Mouse (Mus musculus): ENCODE data around the gene Gabbr1. TPM values are rescaled to one million over a fixed set of nuclear protein-coding genes. Genes with fewer than 3 reads are reported as not detected.

The Gabbr1 gene
- polyA plus RNA-seq (2014; fragmentation: Nextera tagmentation; extraction: Ambion mirVana), result 21.3 and 22.7 TPM in 2 replicates

GRCm38 (mm10) chr17:37045611-37046311 lies at the start of gene Gabbr1:
TSS of gene Gabbr1 (plus strand) at chr17:37045966.
- under 1% methylated on average over 50 of the region's 55 CpGs for WGBS
- peak; percentile 77 for ATAC-seq (ENCODE audit: insufficient read depth, low FRiP score, low TSS enrichment)

GRCm38 (mm10) chr17:36997033-36997735 lies 48.6 kb upstream of the Gabbr1 start:
- DNase-seq (ENCODE audit: low spot score), result peak; percentile 84
- ATAC-seq (ENCODE audit: insufficient read depth, low FRiP score, low TSS enrichment), result no peak; the same call in 1 of the 2 replicates
- Histone ChIP-seq H3K36me3 (ENCODE audit: control insufficient read depth, insufficient read depth, low read length) (no peaks in the 10 kb centered on the region), H3K27ac (ENCODE audit: low read depth, low read length) (no peak overlapping the region), H3K27me3 (ENCODE audit: control insufficient read depth, insufficient read depth, low read length) (no peaks in the 10 kb centered on the region), H3K9me3 (ENCODE audit: control insufficient read depth, low read length) (no peaks in the 10 kb centered on the region), H3K9ac (ENCODE audit: low read length) (no peak overlapping the region), H3K4me3 (ENCODE audit: low read depth, low read length) (no peak overlapping the region), H3K4me2 (ENCODE audit: low read depth) (no peak overlapping the region), H3K4me1 (ENCODE audit: control insufficient read depth, insufficient read depth, low read length) (no peaks in the 10 kb centered on the region)
- WGBS, result 30% methylated on average over 7 of the region's 7 CpGs

More at GRCm38 (mm10) chr17:37045611-37046311, at the start of gene Gabbr1:
- Histone ChIP-seq H3K27ac (ENCODE audit: low read depth, low read length) (peak within 1 kb of the TSS; percentile 89), H3K4me2 (ENCODE audit: low read depth) (peak within 1 kb of the TSS; percentile 94), H3K9me3 (ENCODE audit: control insufficient read depth, low read length) (no peaks in the 10 kb centered on the region), H3K4me3 (ENCODE audit: low read depth, low read length) (peak within 1 kb of the TSS; percentile 91), H3K9ac (ENCODE audit: low read length) (peak within 1 kb of the TSS; percentile 95), H3K27me3 (ENCODE audit: control insufficient read depth, insufficient read depth, low read length) (peaks cover 9% of the 10 kb centered on the region; the same call in 1 of the 2 replicates), H3K4me1 (ENCODE audit: control insufficient read depth, insufficient read depth, low read length) (peaks cover 8% of the 10 kb centered on the region), H3K36me3 (ENCODE audit: control insufficient read depth, insufficient read depth, low read length) (no peaks in the 10 kb centered on the region; the same call in 1 of the 2 replicates)
- DNase-seq (ENCODE audit: low spot score), result peak; percentile 91

GRCm38 (mm10) chr17:36998477-36998876 lies 47.3 kb upstream of the Gabbr1 start:
- DNase-seq (ENCODE audit: low spot score) (no peak), ATAC-seq (ENCODE audit: insufficient read depth, low FRiP score, low TSS enrichment) (no peak)
- Histone ChIP-seq H3K4me1 (ENCODE audit: control insufficient read depth, insufficient read depth, low read length) (no peaks in the 10 kb centered on the region), H3K9me3 (ENCODE audit: control insufficient read depth, low read length) (no peaks in the 10 kb centered on the region), H3K4me3 (ENCODE audit: low read depth, low read length) (no peak overlapping the region), H3K9ac (ENCODE audit: low read length) (no peak overlapping the region), H3K4me2 (ENCODE audit: low read depth) (no peak overlapping the region), H3K27me3 (ENCODE audit: control insufficient read depth, insufficient read depth, low read length) (no peaks in the 10 kb centered on the region), H3K36me3 (ENCODE audit: control insufficient read depth, insufficient read depth, low read length) (no peaks in the 10 kb centered on the region), H3K27ac (ENCODE audit: low read depth, low read length) (no peak overlapping the region)
- 84% methylated on average over 2 of the region's 2 CpGs for WGBS

- WGBS, result 95% methylated on average over 7 of the region's 7 CpGs
These were observed 44.9 kb upstream of the Gabbr1 start, which contains the start of gene Zfp57 for GRCm38 (mm10) chr17:37000863-37001262. TSS of gene Zfp57 (plus strand) at chr17:37001163.

GRCm38 (mm10) chr17:37002364-37003330 lies 43.1 kb upstream of the Gabbr1 start:
- Histone ChIP-seq H3K27ac (ENCODE audit: low read depth, low read length) (peak overlapping the region; percentile 84), H3K4me2 (ENCODE audit: low read depth) (peak overlapping the region; percentile 79), H3K36me3 (ENCODE audit: control insufficient read depth, insufficient read depth, low read length) (no peaks in the 10 kb centered on the region), H3K4me1 (ENCODE audit: control insufficient read depth, insufficient read depth, low read length) (0 out of 2 replicates have a peak, but pooled peaks cover 4% of the 10 kb centered on the region), H3K4me3 (ENCODE audit: low read depth, low read length) (peak overlapping the region; percentile 74), H3K9ac (ENCODE audit: low read length) (peak overlapping the region; percentile 96), H3K27me3 (ENCODE audit: control insufficient read depth, insufficient read depth, low read length) (no peaks in the 10 kb centered on the region), H3K9me3 (ENCODE audit: control insufficient read depth, low read length) (no peaks in the 10 kb centered on the region)
- peak; percentile 79 for DNase-seq (ENCODE audit: low spot score)
- peak; percentile 82 for ATAC-seq (ENCODE audit: insufficient read depth, low FRiP score, low TSS enrichment)
- 1% methylated on average over 49 of the region's 49 CpGs for WGBS

More at GRCm38 (mm10) chr17:37000863-37001262, 44.9 kb upstream of the Gabbr1 start, which contains the start of gene Zfp57:
- peak within 1 kb of the TSS; percentile 79; the same call in 1 of the 2 replicates for H3K4me2 ChIP-seq (ENCODE audit: low read depth)
- no peaks in the 10 kb centered on the region for H3K9me3 ChIP-seq (ENCODE audit: control insufficient read depth, low read length)
- ATAC-seq (ENCODE audit: insufficient read depth, low FRiP score, low TSS enrichment), result no peak
- DNase-seq (ENCODE audit: low spot score), result no peak
- H3K9ac ChIP-seq (ENCODE audit: low read length), result no peak within 1 kb of the TSS
- peak within 1 kb of the TSS; percentile 74; the same call in 1 of the 2 replicates for H3K4me3 ChIP-seq (ENCODE audit: low read depth, low read length)
- no peaks in the 10 kb centered on the region for H3K36me3 ChIP-seq (ENCODE audit: control insufficient read depth, insufficient read depth, low read length)
- 0 out of 2 replicates have a peak, but pooled peaks cover 4% of the 10 kb centered on the region for H3K4me1 ChIP-seq (ENCODE audit: control insufficient read depth, insufficient read depth, low read length)
- H3K27me3 ChIP-seq (ENCODE audit: control insufficient read depth, insufficient read depth, low read length), result no peaks in the 10 kb centered on the region
- H3K27ac ChIP-seq (ENCODE audit: low read depth, low read length), result no peak within 1 kb of the TSS

GRCm38 (mm10) chr17:37003366-37003765 lies 42.4 kb upstream of the Gabbr1 start:
- peak overlapping the region; percentile 74 for H3K4me3 ChIP-seq (ENCODE audit: low read depth, low read length)
- peak overlapping the region; percentile 79 for H3K4me2 ChIP-seq (ENCODE audit: low read depth)
- H3K9ac ChIP-seq (ENCODE audit: low read length), result peak overlapping the region; percentile 96
- H3K27me3 ChIP-seq (ENCODE audit: control insufficient read depth, insufficient read depth, low read length), result no peaks in the 10 kb centered on the region
- no peaks in the 10 kb centered on the region for H3K36me3 ChIP-seq (ENCODE audit: control insufficient read depth, insufficient read depth, low read length)
- 0 out of 2 replicates have a peak, but pooled peaks cover 4% of the 10 kb centered on the region for H3K4me1 ChIP-seq (ENCODE audit: control insufficient read depth, insufficient read depth, low read length)
- DNase-seq (ENCODE audit: low spot score) (no peak), ATAC-seq (ENCODE audit: insufficient read depth, low FRiP score, low TSS enrichment) (no peak)
- no peak overlapping the region for H3K27ac ChIP-seq (ENCODE audit: low read depth, low read length)
- 56% methylated on average over 4 of the region's 4 CpGs for WGBS
- no peaks in the 10 kb centered on the region for H3K9me3 ChIP-seq (ENCODE audit: control insufficient read depth, low read length)

- peaks cover 4% of the 10 kb centered on the region for H3K36me3 ChIP-seq (ENCODE audit: control insufficient read depth, insufficient read depth, low read length)
- H3K9ac ChIP-seq (ENCODE audit: low read length), result no peak overlapping the region
- no peak overlapping the region for H3K4me3 ChIP-seq (ENCODE audit: low read depth, low read length)
- H3K4me2 ChIP-seq (ENCODE audit: low read depth), result no peak overlapping the region
- H3K9me3 ChIP-seq (ENCODE audit: control insufficient read depth, low read length), result no peaks in the 10 kb centered on the region
- DNase-seq (ENCODE audit: low spot score) (no peak), ATAC-seq (ENCODE audit: insufficient read depth, low FRiP score, low TSS enrichment) (no peak)
- no peaks in the 10 kb centered on the region for H3K27me3 ChIP-seq (ENCODE audit: control insufficient read depth, insufficient read depth, low read length)
- H3K27ac ChIP-seq (ENCODE audit: low read depth, low read length), result no peak overlapping the region
- WGBS, result 95% methylated on average over 6 of the region's 6 CpGs
- H3K4me1 ChIP-seq (ENCODE audit: control insufficient read depth, insufficient read depth, low read length), result 0 out of 2 replicates have a peak, but pooled peaks cover 4% of the 10 kb centered on the region
These were observed 37.6 kb upstream of the Gabbr1 start for GRCm38 (mm10) chr17:37008161-37008560.
